Mouse (Mus musculus): ENCODE results near the gene Atg14. TPM values are rescaled to one million over a fixed set of nuclear protein-coding genes. Genes with fewer than 3 reads are reported as not detected.

Atg14 gene
- total and polyA plus RNA-seq, 3 experiments, result 3.2 to 9.4 (median 3.6) TPM

DNA sequence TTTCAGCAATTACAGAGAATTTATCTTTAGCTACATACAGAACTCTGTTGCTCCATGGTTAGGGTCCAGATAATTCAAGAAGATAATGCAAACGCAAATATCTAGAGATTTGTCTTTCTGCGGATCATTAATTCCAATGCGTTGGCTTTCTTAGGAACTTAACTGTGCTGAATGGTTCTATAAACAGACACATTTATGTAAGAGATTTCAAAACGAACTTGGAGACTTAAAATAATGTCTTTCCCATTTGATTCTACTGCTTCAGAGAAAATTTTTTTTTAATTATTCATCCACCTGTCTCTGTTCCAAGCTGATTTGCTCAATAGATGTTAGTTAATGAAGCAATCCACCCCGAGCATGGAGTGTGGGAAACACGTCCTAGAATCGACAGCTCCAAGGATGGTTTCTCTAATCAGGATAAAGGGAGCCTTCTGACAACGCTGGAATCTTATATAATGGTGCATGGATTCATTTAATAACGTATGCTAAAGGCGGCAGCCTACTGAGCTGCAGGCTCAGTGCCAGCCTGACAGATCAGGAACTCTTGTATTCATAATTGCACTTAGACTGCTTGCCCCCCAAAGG, 20.0 kb upstream of the Atg14 start:
- Histone ChIP-seq H3K4me2 (ENCODE audit: insufficient read depth, low read depth, poor library complexity, severe bottlenecking) (no peak overlapping the region), H3K4me3 (replicated peaks in 1 of 3; ENCODE audit: low read depth in 2 of 3, low read length in 2 of 3, poor library complexity in 1 of 3) (no peak overlapping the region), H3K27me3 (replicated peaks) (no peaks in the 10 kb centered on the region), H3K79me2 (replicated peaks; ENCODE audit: control insufficient read depth, extremely low read depth, insufficient read depth, poor library complexity, severe bottlenecking) (no peaks in the 10 kb centered on the region), H3K9ac (ENCODE audit: insufficient read depth, low read depth) (no peak overlapping the region), H3K36me3 (replicated peaks in 1 of 2; ENCODE audit: control insufficient read depth in 1 of 2, insufficient read depth in 1 of 2, low read length in 1 of 2) (no peaks in the 10 kb centered on the region), H3K4me1 (ENCODE audit: control insufficient read depth in 1 of 2, insufficient read depth in 2 of 2) (no peaks in the 10 kb centered on the region), H3K27ac (ENCODE audit: insufficient read depth, low read depth) (no peak overlapping the region), H3K9me3 (replicated peaks; ENCODE audit: low read length) (no peaks in the 10 kb centered on the region)
- in situ Hi-C loops (cut with MboI; ENCODE audit: low pct_ligation_motif_present, low pct_unique_long_range_greater_than_20kb, low sequenced_read_pairs), result loop anchor here (25.0 kb wide), 2 partner anchors 547 to 772 kb away; no protein-coding TSS in a partner anchor
- dilution Hi-C loops (cut with MboI; ENCODE audit: extremely low pct_ligation_motif_present, extremely low pct_unique_long_range_greater_than_20kb, low sequenced_read_pairs), result no loop called here
- TF ChIP-seq RAD21 (IDR thresholded peaks at IDR 0.05; ENCODE audit: low read depth, low read length), result no peak
- TF ChIP-seq MAFK (IDR thresholded peaks at IDR 0.05; ENCODE audit: insufficient replicate concordance, low read length), result no peak
- no peak for TF ChIP-seq ZMIZ1 (IDR thresholded peaks at IDR 0.05; ENCODE audit: low read depth, low read length)
- TF ChIP-seq IRF4 (IDR thresholded peaks at IDR 0.05; ENCODE audit: low read depth, low read length), result no peak
- TF ChIP-seq HCFC1 (IDR thresholded peaks at IDR 0.05; ENCODE audit: low read depth, low read length), result no peak
- no peak for TF ChIP-seq ZNF384 (IDR thresholded peaks at IDR 0.05; ENCODE audit: low read depth, low read length)
- no peak for TF ChIP-seq POLR2A (IDR thresholded peaks at IDR 0.05; ENCODE audit: low read depth, low read length)
- no peak for TF ChIP-seq CHD2 (IDR thresholded peaks at IDR 0.05; ENCODE audit: low read length)
- TF ChIP-seq JUN (IDR thresholded peaks at IDR 0.05; ENCODE audit: insufficient read depth, low read depth, low read length), result no peak
- no peak for TF ChIP-seq GABPA (IDR thresholded peaks at IDR 0.05; ENCODE audit: insufficient replicate concordance, low read depth, low read length)
- no peak for TF ChIP-seq BHLHE40 (IDR thresholded peaks at IDR 0.05; ENCODE audit: low read depth, low read length)
- TF ChIP-seq E2F4 (IDR thresholded peaks at IDR 0.05; ENCODE audit: insufficient replicate concordance, low read depth, low read length), result no peak
- no peak for TF ChIP-seq MAX (IDR thresholded peaks at IDR 0.05; ENCODE audit: low read length)
- TF ChIP-seq KAT2A (IDR thresholded peaks at IDR 0.05; ENCODE audit: insufficient replicate concordance, low read length), result no peak
- TF ChIP-seq USF2 (conservative IDR thresholded peaks at IDR 0.05; ENCODE audit: low read depth, low read length), result no peak
- TF ChIP-seq POLR2AphosphoS2 (IDR thresholded peaks at IDR 0.05; ENCODE audit: low read depth, low read length), result no peak
- TF ChIP-seq MAZ (IDR thresholded peaks at IDR 0.05; ENCODE audit: low read depth, low read length), result no peak
- no peak for TF ChIP-seq TBP (conservative IDR thresholded peaks at IDR 0.05; ENCODE audit: low read depth, low read length)
- no peak for TF ChIP-seq ZKSCAN1 (IDR thresholded peaks at IDR 0.05; ENCODE audit: borderline replicate concordance, low read depth, low read length)
- TF ChIP-seq JUND (conservative IDR thresholded peaks at IDR 0.05; ENCODE audit: low read depth, low read length), result no peak
- DNase-seq (ENCODE audit: extremely low read depth), result no peak

DNA sequence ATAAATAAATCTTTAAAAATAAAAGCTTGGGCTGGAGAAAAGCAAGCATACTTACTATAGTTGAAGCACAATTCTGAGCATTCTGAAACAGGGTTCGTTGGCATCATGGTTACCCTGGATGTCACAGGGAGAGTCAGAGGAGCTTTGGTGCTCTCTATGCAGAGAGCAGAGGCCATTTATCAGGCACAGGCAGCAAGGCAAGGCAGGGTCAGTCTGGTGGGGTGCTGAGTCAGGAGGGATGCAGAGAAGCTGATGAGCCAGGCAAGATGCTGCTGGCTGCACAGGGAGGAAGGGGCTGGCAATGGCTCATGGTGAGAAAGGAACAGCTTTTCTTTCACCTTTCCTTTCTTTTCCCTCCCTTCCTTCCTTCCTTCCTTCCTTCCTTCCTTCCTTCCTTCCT, 19.0 kb upstream of the Atg14 start:
- H3K9me3 ChIP-seq (replicated peaks; ENCODE audit: low read length), result no peaks in the 10 kb centered on the region
- in situ Hi-C loops (cut with MboI; ENCODE audit: low pct_ligation_motif_present, low pct_unique_long_range_greater_than_20kb, low sequenced_read_pairs) (loop anchor here (25.0 kb wide), 2 partner anchors 548 to 773 kb away; no protein-coding TSS in a partner anchor), dilution Hi-C loops (cut with MboI; ENCODE audit: extremely low pct_ligation_motif_present, extremely low pct_unique_long_range_greater_than_20kb, low sequenced_read_pairs) (no loop called here)
- H3K9ac ChIP-seq (ENCODE audit: insufficient read depth, low read depth), result no peak overlapping the region
- no peaks in the 10 kb centered on the region for H3K36me3 ChIP-seq (replicated peaks in 1 of 2; ENCODE audit: control insufficient read depth in 1 of 2, insufficient read depth in 1 of 2, low read length in 1 of 2)
- H3K4me2 ChIP-seq (ENCODE audit: insufficient read depth, low read depth, poor library complexity, severe bottlenecking), result no peak overlapping the region
- H3K4me1 ChIP-seq (ENCODE audit: control insufficient read depth in 1 of 2, insufficient read depth in 2 of 2), result 0 out of 4 replicates have a peak, but pooled peaks cover 0 to 2% of the 10 kb centered on the region in 2 experiments
- TF ChIP-seq PAX5 (IDR thresholded peaks at IDR 0.05; ENCODE audit: low read length) (no peak), MAFK (IDR thresholded peaks at IDR 0.05; ENCODE audit: insufficient replicate concordance, low read length) (no peak), RCOR1 (conservative IDR thresholded peaks at IDR 0.05; ENCODE audit: low read depth, low read length) (no peak), MXI1 (IDR thresholded peaks at IDR 0.05; ENCODE audit: low read depth, low read length) (no peak), ETS1 (conservative IDR thresholded peaks at IDR 0.05; ENCODE audit: low read depth, low read length) (no peak), NELFE (IDR thresholded peaks at IDR 0.05; ENCODE audit: low read depth, low read length) (no peak)
- H3K4me3 ChIP-seq (replicated peaks in 1 of 3; ENCODE audit: low read depth in 2 of 3, low read length in 2 of 3, poor library complexity in 1 of 3), result no peak overlapping the region
- H3K79me2 ChIP-seq (replicated peaks; ENCODE audit: control insufficient read depth, extremely low read depth, insufficient read depth, poor library complexity, severe bottlenecking), result no peaks in the 10 kb centered on the region
- DNase-seq (ENCODE audit: extremely low read depth), result no peak
- no peaks in the 10 kb centered on the region for H3K27me3 ChIP-seq (replicated peaks)
- H3K27ac ChIP-seq (ENCODE audit: insufficient read depth, low read depth), result no peak overlapping the region
